Mouse (Mus musculus): ENCODE measurements at regions not wholly inside any gene's neighbourhood (a gene's known extent, or its start where the extent isn't known, plus 50 kb on each side); places are given as distances from the start of the nearest gene placed in this dataset.
"Not testable (repeated sequence)": the region's sequence is repeated elsewhere in the genome, so short reads cannot be mapped to it uniquely, and the experiment has no call there.

DNA sequence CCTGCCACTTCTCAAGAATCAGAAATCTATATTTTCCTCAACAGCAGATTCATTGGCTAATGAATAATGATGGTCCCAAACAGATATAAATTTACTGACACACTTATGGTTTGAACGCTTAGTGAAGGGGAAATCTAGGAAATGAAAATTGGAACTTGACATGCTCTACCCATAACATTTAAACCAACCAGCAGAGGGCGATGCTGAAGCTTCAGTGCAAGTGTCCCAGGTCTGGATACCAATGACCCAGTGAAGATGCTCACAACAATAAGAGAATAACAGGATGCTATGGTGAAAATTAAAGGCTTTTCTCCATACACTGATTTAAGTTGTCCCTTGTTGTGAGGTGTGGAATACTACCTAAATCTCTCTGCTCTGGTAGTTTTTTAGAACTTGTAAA lies 236.0 kb upstream of the Rorb start:
- Histone ChIP-seq H3K27ac (replicated peaks) (no peak overlapping the region), H3K4me2 (no peak overlapping the region), H3K9ac (no peak overlapping the region), H3K4me1 (no peaks in the 10 kb centered on the region), H3K27me3 (replicated peaks) (no peaks in the 10 kb centered on the region), H3K4me3 (no peak overlapping the region), H3K36me3 (no peaks in the 10 kb centered on the region), H3K9me3 (no peaks in the 10 kb centered on the region)
- ATAC-seq (ENCODE audit: extremely low read depth, insufficient number of reproducible peaks, low FRiP score, low TSS enrichment) = no peak
- 41% methylated on average over 2 of the region's 2 CpGs for WGBS

- ATAC-seq (ENCODE audit: extremely low read depth, insufficient number of reproducible peaks, low FRiP score, low TSS enrichment) = no peak
- Histone ChIP-seq H3K9ac (no peak overlapping the region), H3K4me3 (no peak overlapping the region), H3K4me2 (no peak overlapping the region), H3K9me3 (no peaks in the 10 kb centered on the region), H3K36me3 (no peaks in the 10 kb centered on the region), H3K4me1 (no peaks in the 10 kb centered on the region), H3K27ac (replicated peaks) (no peak overlapping the region), H3K27me3 (replicated peaks) (no peaks in the 10 kb centered on the region)
- 84% methylated on average over 7 of the region's 7 CpGs for WGBS
These were observed 233.4 kb upstream of the Rorb start for GRCm38 (mm10) chr19:19344426-19344811.

- WGBS = 55% methylated on average over 10 of the region's 10 CpGs
- Histone ChIP-seq H3K27ac (replicated peaks) (no peak overlapping the region), H3K9me3 (no peaks in the 10 kb centered on the region), H3K9ac (no peak overlapping the region), H3K4me1 (no peaks in the 10 kb centered on the region), H3K36me3 (no peaks in the 10 kb centered on the region), H3K4me3 (no peak overlapping the region), H3K27me3 (replicated peaks) (no peaks in the 10 kb centered on the region), H3K4me2 (no peak overlapping the region)
- no peak for ATAC-seq (ENCODE audit: extremely low read depth, insufficient number of reproducible peaks, low FRiP score, low TSS enrichment)
These were observed 232.9 kb upstream of the Rorb start for GRCm38 (mm10) chr19:19343702-19344425.

- not testable (repeated sequence) for H3K4me2 ChIP-seq; H3K36me3 ChIP-seq; H3K27me3 ChIP-seq (replicated peaks); ATAC-seq (ENCODE audit: extremely low read depth, insufficient number of reproducible peaks, low FRiP score, low TSS enrichment); H3K9ac ChIP-seq; H3K27ac ChIP-seq (replicated peaks); H3K4me1 ChIP-seq; H3K9me3 ChIP-seq; H3K4me3 ChIP-seq
- 74% methylated on average over 2 of the region's 2 CpGs for WGBS
These were observed 196.1 kb upstream of the Rorb start for GRCm38 (mm10) chr19:19307142-19307541.

DNA sequence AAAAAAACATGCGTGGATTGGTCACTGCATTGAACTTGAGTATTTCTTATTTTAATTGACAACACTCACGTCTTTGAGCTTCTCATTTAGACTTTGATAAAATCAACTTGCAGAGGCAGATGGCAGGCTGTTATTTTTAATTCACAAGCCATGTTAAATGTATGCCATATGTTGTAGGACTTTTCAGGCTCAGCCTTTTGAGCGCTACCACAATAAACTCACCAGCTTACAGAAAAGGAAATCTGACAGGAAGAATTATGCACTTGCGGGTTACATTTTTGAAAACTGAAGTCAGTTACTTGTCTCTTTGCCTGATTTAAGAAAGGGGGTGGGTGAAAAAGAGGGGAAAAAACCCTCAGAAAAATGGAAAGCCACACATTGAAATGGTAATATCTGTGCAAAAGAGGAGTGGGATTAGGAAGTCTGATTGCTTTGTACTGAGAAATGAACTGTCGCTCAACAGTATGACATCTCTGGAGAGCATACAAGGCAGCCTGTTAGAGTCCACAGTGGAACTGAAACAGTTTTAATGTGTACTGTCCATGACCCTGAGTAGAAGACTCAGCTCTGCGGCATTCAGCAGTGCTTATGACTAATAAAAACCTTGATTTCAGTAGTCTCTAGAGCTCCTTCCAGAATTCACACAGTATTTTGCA lies 195.6 kb upstream of the Rorb start:
- Histone ChIP-seq H3K27ac (replicated peaks) (no peak overlapping the region), H3K4me1 (no peaks in the 10 kb centered on the region), H3K27me3 (replicated peaks) (no peaks in the 10 kb centered on the region), H3K4me2 (no peak overlapping the region), H3K4me3 (no peak overlapping the region), H3K9me3 (no peaks in the 10 kb centered on the region), H3K9ac (no peak overlapping the region), H3K36me3 (no peaks in the 10 kb centered on the region)
- WGBS = 76% methylated on average over 6 of the region's 6 CpGs
- no peak for ATAC-seq (ENCODE audit: extremely low read depth, insufficient number of reproducible peaks, low FRiP score, low TSS enrichment)

DNA sequence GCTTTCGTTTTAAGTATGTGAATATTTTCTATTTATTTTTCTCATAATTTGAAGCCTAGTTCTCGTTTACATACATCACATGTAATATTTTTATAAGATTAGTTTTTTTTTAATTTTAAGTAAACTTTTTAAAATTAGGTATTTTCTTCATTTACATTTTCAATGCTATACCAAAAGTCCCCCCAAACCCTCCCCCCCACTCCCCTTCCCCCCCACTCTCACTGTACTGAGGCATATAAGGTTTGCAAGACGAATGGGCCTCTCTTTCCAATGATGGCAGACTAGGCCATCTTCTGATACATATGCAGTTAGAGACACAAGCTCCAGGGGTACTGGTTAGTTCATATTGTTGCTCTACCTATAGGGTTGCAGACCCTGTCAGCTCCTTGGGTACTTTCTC lies 174.9 kb upstream of the Rorb start:
- not testable (repeated sequence) for H3K4me1 ChIP-seq; H3K9me3 ChIP-seq; H3K27me3 ChIP-seq (replicated peaks); H3K9ac ChIP-seq; H3K4me2 ChIP-seq; ATAC-seq (ENCODE audit: extremely low read depth, insufficient number of reproducible peaks, low FRiP score, low TSS enrichment); H3K36me3 ChIP-seq; H3K27ac ChIP-seq (replicated peaks); H3K4me3 ChIP-seq
- WGBS = 69% methylated on average over 3 of the region's 3 CpGs

- no peak overlapping the region for H3K4me3 ChIP-seq
- H3K4me2 ChIP-seq = no peak overlapping the region
- no peak overlapping the region for H3K27ac ChIP-seq (replicated peaks)
- H3K9ac ChIP-seq = no peak overlapping the region
- H3K4me1 ChIP-seq = no peaks in the 10 kb centered on the region
- ATAC-seq (ENCODE audit: extremely low read depth, insufficient number of reproducible peaks, low FRiP score, low TSS enrichment) = no peak
- H3K36me3 ChIP-seq = no peaks in the 10 kb centered on the region
- H3K9me3 ChIP-seq = no peaks in the 10 kb centered on the region
- no peaks in the 10 kb centered on the region for H3K27me3 ChIP-seq (replicated peaks)
- 58% methylated on average over 5 of the region's 5 CpGs for WGBS
These were observed 136.0 kb upstream of the Rorb start for GRCm38 (mm10) chr19:19246837-19247560.

GRCm38 (mm10) chr19:19229305-19229994 lies 118.5 kb upstream of the Rorb start:
- no peak for ATAC-seq (ENCODE audit: extremely low read depth, insufficient number of reproducible peaks, low FRiP score, low TSS enrichment)

DNA sequence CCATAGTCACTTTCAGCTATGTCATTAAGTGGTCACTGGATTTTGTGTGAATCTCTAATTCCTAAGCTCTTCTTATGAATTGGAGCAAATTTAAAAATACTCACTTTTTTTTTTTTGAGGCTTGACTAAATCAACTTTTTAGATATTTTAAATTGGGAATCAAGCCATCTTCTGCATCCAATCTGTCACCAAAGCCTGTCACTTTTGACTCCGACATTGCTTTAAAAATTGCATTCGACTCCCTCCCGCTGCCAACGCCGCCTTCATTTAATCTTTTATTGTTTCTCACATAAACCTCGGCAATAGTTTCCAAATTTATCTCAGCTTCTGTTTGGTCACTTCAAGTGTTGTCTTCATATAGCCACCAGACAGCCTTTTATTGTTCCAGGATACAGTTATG lies 109.8 kb upstream of the Rorb start:
- Histone ChIP-seq H3K36me3 (no peaks in the 10 kb centered on the region), H3K27ac (replicated peaks) (no peak overlapping the region), H3K4me1 (peaks cover 14% of the 10 kb centered on the region; the same call in 1 of the 2 replicates), H3K9me3 (no peaks in the 10 kb centered on the region), H3K27me3 (replicated peaks) (no peaks in the 10 kb centered on the region), H3K4me3 (no peak overlapping the region), H3K4me2 (no peak overlapping the region), H3K9ac (no peak overlapping the region)
- WGBS = 84% methylated on average over 6 of the region's 6 CpGs
- no peak for ATAC-seq (ENCODE audit: extremely low read depth, insufficient number of reproducible peaks, low FRiP score, low TSS enrichment)

More at GRCm38 (mm10) chr19:19229305-19229994, 118.5 kb upstream of the Rorb start:
- H3K9ac ChIP-seq = no peak overlapping the region
- no peak overlapping the region for H3K4me3 ChIP-seq
- WGBS = 72% methylated on average over 3 of the region's 3 CpGs
- H3K9me3 ChIP-seq = peaks cover 4% of the 10 kb centered on the region; the same call in 1 of the 2 replicates
- H3K4me1 ChIP-seq = no peaks in the 10 kb centered on the region
- no peaks in the 10 kb centered on the region for H3K27me3 ChIP-seq (replicated peaks)
- no peak overlapping the region for H3K27ac ChIP-seq (replicated peaks)
- no peaks in the 10 kb centered on the region for H3K36me3 ChIP-seq
- no peak overlapping the region for H3K4me2 ChIP-seq

DNA sequence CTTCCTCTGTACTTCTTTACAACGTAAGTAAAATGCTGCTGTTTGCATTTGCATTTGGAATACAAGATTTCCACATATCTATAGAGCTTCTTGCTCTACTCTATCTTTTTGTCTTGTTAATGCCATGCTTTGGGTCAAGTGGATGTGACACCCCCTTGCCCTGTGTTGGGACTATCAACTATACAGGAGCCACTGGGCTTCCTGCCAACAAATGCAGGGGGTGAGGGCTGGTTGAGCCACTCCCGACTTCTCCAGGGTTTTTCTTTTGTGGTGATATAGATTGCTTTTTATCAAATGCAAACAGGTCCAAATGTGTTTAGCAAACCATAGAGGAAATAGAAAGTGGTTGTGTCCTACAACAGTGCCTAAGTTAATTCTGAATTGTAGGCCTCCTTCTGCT lies 108.4 kb upstream of the Rorb start:
- H3K27me3 ChIP-seq (replicated peaks) = no peaks in the 10 kb centered on the region
- peaks cover 14% of the 10 kb centered on the region; the same call in 1 of the 2 replicates for H3K4me1 ChIP-seq
- 39% methylated on average over 2 of the region's 2 CpGs for WGBS
- H3K4me3 ChIP-seq = no peak overlapping the region
- no peak overlapping the region for H3K9ac ChIP-seq
- peak overlapping the region; percentile 73 for H3K27ac ChIP-seq (replicated peaks)
- no peak overlapping the region for H3K4me2 ChIP-seq
- H3K9me3 ChIP-seq = no peaks in the 10 kb centered on the region
- H3K36me3 ChIP-seq = no peaks in the 10 kb centered on the region
- ATAC-seq (ENCODE audit: extremely low read depth, insufficient number of reproducible peaks, low FRiP score, low TSS enrichment) = no peak

DNA sequence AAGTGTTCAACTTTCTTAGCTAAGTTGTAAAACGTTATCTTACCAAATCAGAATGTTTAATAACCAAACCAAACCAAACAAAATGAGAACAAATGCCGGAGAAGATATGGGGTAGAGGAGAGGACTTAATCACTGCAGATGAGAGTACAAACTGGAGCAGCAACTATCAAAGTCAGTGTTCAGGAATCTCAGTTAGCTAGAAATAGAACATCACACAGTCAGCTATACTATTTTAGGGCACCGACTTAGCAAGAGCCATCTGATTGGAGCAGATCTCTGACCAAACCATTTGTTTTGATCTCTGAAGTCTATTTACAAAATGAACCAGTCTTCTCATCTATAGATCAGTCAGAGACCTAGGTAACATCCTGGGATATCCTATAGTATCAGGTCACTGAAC lies 107.7 kb upstream of the Rorb start:
- no peak for ATAC-seq (ENCODE audit: extremely low read depth, insufficient number of reproducible peaks, low FRiP score, low TSS enrichment)
- 47% methylated on average over 3 of the region's 3 CpGs for WGBS
- Histone ChIP-seq H3K4me1 (peaks cover 14% of the 10 kb centered on the region; the same call in 1 of the 2 replicates), H3K4me3 (no peak overlapping the region), H3K27ac (replicated peaks) (peak overlapping the region; percentile 73), H3K4me2 (no peak overlapping the region), H3K27me3 (replicated peaks) (no peaks in the 10 kb centered on the region), H3K9me3 (no peaks in the 10 kb centered on the region), H3K9ac (no peak overlapping the region), H3K36me3 (no peaks in the 10 kb centered on the region)
